In the genomic region with DNA sequence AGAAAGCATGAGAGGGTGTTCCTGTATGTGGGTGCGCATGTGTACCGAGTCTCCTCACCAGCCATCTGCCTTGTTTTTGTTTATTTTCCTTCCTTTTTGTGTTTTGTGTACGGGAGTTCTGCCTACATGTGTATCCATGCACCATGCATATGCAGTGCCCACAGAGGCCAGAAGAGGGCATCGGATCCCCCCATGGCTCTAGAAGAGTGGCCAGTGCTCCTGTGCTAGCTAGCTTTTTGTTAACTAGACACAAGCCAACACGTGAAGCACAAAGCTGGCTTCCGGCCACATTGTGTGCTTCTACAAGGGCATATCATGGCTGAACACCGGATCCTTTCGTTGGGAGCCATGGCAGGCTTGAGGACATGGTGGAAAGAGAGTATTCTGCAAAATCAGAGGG, we compare ENCODE assay signal across 10 mouse cellular contexts. TPM values are rescaled to one million over a fixed set of nuclear protein-coding genes. Genes with fewer than 3 reads are reported as not detected.
A peak's percentile ranks its signal among the peaks of the same experiment; 100 is the strongest.
DNase-seq lines count a peak whose midpoint lies in the region; ATAC-seq and TF ChIP-seq lines count a peak whose summit lies in the region.
"Had no signal": no experiment of that assay in that cellular context is flagged by ENCODE, and none has a peak within 500 bp of the region (broad histone marks: within the 10 kb centered on the region; RNA-seq: fewer than 3 reads in every experiment).

No protein-coding gene starts in this region.

- peak; percentile 70 for TF ChIP-seq CTCF in heart, postnatal 0 days (IDR thresholded peaks at IDR 0.05; ENCODE audit: low read depth)
- TF ChIP-seq CTCF in hindbrain, postnatal 0 days (IDR thresholded peaks at IDR 0.05; ENCODE audit: low read depth) = peak; percentile 88

- no peaks in the 10 kb centered on the region for H3K36me3 ChIP-seq in heart, postnatal 0 days (replicated peaks; ENCODE audit: control insufficient read depth, insufficient read depth, low read length)
- H3K36me3 ChIP-seq in hindbrain, postnatal 0 days (ENCODE audit: insufficient read depth, low read length) = no peaks in the 10 kb centered on the region
- H3K36me3 ChIP-seq: embryonic facial prominence, embryonic 12.5 days; limb, embryonic 13.5 days had no signal

- no peaks in the 10 kb centered on the region for H3K4me1 ChIP-seq in heart, postnatal 0 days (ENCODE audit: control insufficient read depth, insufficient read depth)
- H3K4me1 ChIP-seq in hindbrain, postnatal 0 days (ENCODE audit: insufficient read depth, low read length) = no peaks in the 10 kb centered on the region

- 35% methylated on average over 8 of the region's 8 CpGs for WGBS in heart, postnatal 0 days
- 28% methylated on average over 8 of the region's 8 CpGs for WGBS in hindbrain, postnatal 0 days

- no peak overlapping the region for H3K9ac ChIP-seq in heart, postnatal 0 days (replicated peaks; ENCODE audit: low read depth, low read length)
- no peak overlapping the region for H3K9ac ChIP-seq in hindbrain, postnatal 0 days (replicated peaks; ENCODE audit: low read length)
- H3K9ac ChIP-seq: embryonic facial prominence, embryonic 12.5 days; limb, embryonic 13.5 days had no signal

- peak; percentile 62 for ATAC-seq in heart, postnatal 0 days (ENCODE audit: insufficient read depth, low read depth)
- ATAC-seq in hindbrain, postnatal 0 days = peak; percentile 70; the same call in 1 of the 2 replicates
- ATAC-seq in megakaryocyte-erythroid progenitor cell, adult 5-6 weeks (replicated peaks; ENCODE audit: low FRiP score, low TSS enrichment, poor library complexity, severe bottlenecking) = peak; percentile 76

- no peak for DNase-seq in heart, postnatal 0 days (ENCODE audit: low spot score)
- DNase-seq in heart, adult 9 months (ENCODE audit: low spot score in 2 of 2) = no peak
- DNase-seq in urinary bladder, postnatal 25 days (ENCODE audit: low spot score) = peak; percentile 35
- DNase-seq in urinary bladder, adult 2 months (ENCODE audit: low spot score) = no peak
- peak; percentile 48 for DNase-seq in cerebellum, adult 9-11 months
- DNase-seq in hindbrain, postnatal 0 days (ENCODE audit: low spot score) = peak; percentile 80
- peak; percentile 76 for DNase-seq in thymus, postnatal 14 days

- H3K4me3 ChIP-seq in heart, postnatal 0 days (ENCODE audit: low read depth, low read length) = no peak overlapping the region
- no peak overlapping the region for H3K4me3 ChIP-seq in hindbrain, postnatal 0 days (ENCODE audit: low read length)
- H3K4me3 ChIP-seq: embryonic facial prominence, embryonic 12.5 days; limb, embryonic 13.5 days had no signal

- H3K27ac ChIP-seq in heart, postnatal 0 days (ENCODE audit: low read depth) = no peak overlapping the region
- H3K27ac ChIP-seq in hindbrain, postnatal 0 days = no peak overlapping the region
- H3K27ac ChIP-seq: embryonic facial prominence, embryonic 12.5 days; limb, embryonic 13.5 days had no signal

- no peaks in the 10 kb centered on the region for H3K27me3 ChIP-seq in heart, postnatal 0 days (ENCODE audit: control insufficient read depth, insufficient read depth, low read length)
- no peaks in the 10 kb centered on the region for H3K27me3 ChIP-seq in hindbrain, postnatal 0 days (ENCODE audit: insufficient read depth, low read length)
- H3K27me3 ChIP-seq: embryonic facial prominence, embryonic 12.5 days; limb, embryonic 13.5 days had no signal

- H3K9me3 ChIP-seq in heart, postnatal 0 days (replicated peaks; ENCODE audit: control insufficient read depth, low read length) = no peaks in the 10 kb centered on the region
- H3K9me3 ChIP-seq in hindbrain, postnatal 0 days (ENCODE audit: low read length) = no peaks in the 10 kb centered on the region
- H3K9me3 ChIP-seq: embryonic facial prominence, embryonic 12.5 days; limb, embryonic 13.5 days had no signal

- no peak overlapping the region for H3K4me2 ChIP-seq in heart, postnatal 0 days (ENCODE audit: low read depth, low read length)
- no peak overlapping the region for H3K4me2 ChIP-seq in hindbrain, postnatal 0 days (ENCODE audit: low read depth, low read length)
- H3K4me2 ChIP-seq: embryonic facial prominence, embryonic 12.5 days; limb, embryonic 13.5 days had no signal

- TF ChIP-seq EP300 in heart, postnatal 0 days (IDR thresholded peaks at IDR 0.05; ENCODE audit: low read depth) = no peak

RNA-seq across cellular contexts. Expression of gene Pemt, which starts 24.3 kb away (rescaled TPM):
- 11.9 and 14.8 TPM in 2 replicates for total RNA-seq in heart, postnatal 0 days (2014; rRNA removed; ENCODE audit: low replicate concordance)
- polyA plus RNA-seq in heart, postnatal 0 days (2015; fragmentation: Nextera tagmentation; extraction: Ambion mirVana) = 6.9 and 8.2 TPM in 2 replicates
- 4.3 and 5.3 TPM in 2 replicates for polyA plus RNA-seq in urinary bladder, adult 2 months (2012; rRNA removed)
- total RNA-seq in hindbrain, postnatal 0 days (2014; rRNA removed) = 14.5 and 15.3 TPM in 2 replicates
- 12.6 and 12.9 TPM in 2 replicates for polyA plus RNA-seq in hindbrain, postnatal 0 days (2015; fragmentation: Nextera tagmentation; extraction: Ambion mirVana)
- total RNA-seq in megakaryocyte-erythroid progenitor cell, adult 5-6 weeks (2014; fragmentation: Nextera tagmentation) = 10.9 and 18.9 TPM in 2 replicates
- total RNA-seq in megakaryocyte-erythroid progenitor cell, adult 5-6 weeks (2017) = 2.0 and 5.7 TPM in 2 replicates

RNA-seq across cellular contexts. Expression of gene Rai1, which starts 34.2 kb away (rescaled TPM):
- total RNA-seq in heart, postnatal 0 days (2014; rRNA removed; ENCODE audit: low replicate concordance) = 22.5 and 28.1 TPM in 2 replicates
- 9.1 and 10.2 TPM in 2 replicates for polyA plus RNA-seq in heart, postnatal 0 days (2015; fragmentation: Nextera tagmentation; extraction: Ambion mirVana)
- polyA plus RNA-seq in urinary bladder, adult 2 months (2012; rRNA removed) = 35.1 and 45.3 TPM in 2 replicates
- 70.0 and 90.2 TPM in 2 replicates for total RNA-seq in hindbrain, postnatal 0 days (2014; rRNA removed)
- polyA plus RNA-seq in hindbrain, postnatal 0 days (2015; fragmentation: Nextera tagmentation; extraction: Ambion mirVana) = 20.8 and 24.9 TPM in 2 replicates
- total RNA-seq in megakaryocyte-erythroid progenitor cell, adult 5-6 weeks (2014; fragmentation: Nextera tagmentation) = 55.9 and 58.6 TPM in 2 replicates
- 5.9 and 8.3 TPM in 2 replicates for total RNA-seq in megakaryocyte-erythroid progenitor cell, adult 5-6 weeks (2017)

Comparison
In these comparisons a context has a peak if more than half of its experiments do, and no peak if none do; other contexts are left out.
1. DNase-seq: peak in urinary bladder, postnatal 25 days (single experiment), cerebellum, adult 9-11 months (single experiment), hindbrain, postnatal 0 days (single experiment) and thymus, postnatal 14 days (single experiment); none in heart, postnatal 0 days (single experiment), heart, adult 9 months (0 of 2) and urinary bladder, adult 2 months (single experiment).
2. Peak in every context shown above with its lines, with median percentiles within 50 percentile points of each other: ATAC-seq.